Mouse (Mus musculus): Measurements from ENCODE around the gene Sh3gl2.

DNA sequence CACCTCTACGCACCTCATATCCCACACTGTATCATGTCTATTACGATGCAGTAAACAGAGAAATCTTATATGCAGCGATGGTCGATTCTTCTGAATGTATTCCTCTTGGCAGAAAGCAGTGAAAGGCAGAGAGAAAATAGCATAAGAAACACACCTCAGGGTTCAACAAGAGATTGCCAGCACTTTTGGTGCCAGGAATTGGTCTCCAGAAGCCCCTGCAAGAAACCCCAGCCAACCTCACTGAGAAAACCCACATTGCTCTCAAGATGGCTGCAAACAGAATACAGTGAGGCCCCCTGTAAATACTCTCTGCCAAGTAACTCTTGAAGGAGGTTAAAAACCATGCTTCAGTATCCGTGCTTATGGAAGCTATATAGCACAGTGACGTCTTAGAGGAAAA, 141.0 kb downstream of the Sh3gl2 start:
- TF ChIP-seq CTCF (IDR thresholded peaks at IDR 0.05; ENCODE audit: control insufficient read depth, insufficient read depth, insufficient read length) (no peak), MYOG (IDR thresholded peaks at IDR 0.05; ENCODE audit: control insufficient read depth, extremely low read depth, insufficient read length) (no peak), MAX (IDR thresholded peaks at IDR 0.05) (no peak), USF1 (IDR thresholded peaks at IDR 0.05; ENCODE audit: low read depth) (no peak), MYOD1 (IDR thresholded peaks at IDR 0.05; ENCODE audit: control insufficient read depth, insufficient read length, low read depth) (no peak)

Measured in C2C12 (cell line).